Mouse (Mus musculus) embryonic facial prominence, embryonic 15.5 days (tissue): ENCODE measurements at regions not wholly inside any gene's neighbourhood (a gene's known extent, or its start where the extent isn't known, plus 50 kb on each side); places are given as distances from the start of the nearest gene placed in this dataset.
"Not testable (repeated sequence)": the region's sequence is repeated elsewhere in the genome, so short reads cannot be mapped to it uniquely, and the experiment has no call there.

Experiments used
- ATAC-seq: fragments of 200-750 bp; cut with Nextera tagmentation; 2 replicates; pipeline ENCODE4 v1.8.0; 2017; ENCODE audit warnings: low read depth, moderate TSS enrichment; ENCODE audit not compliant: insufficient number of reproducible peaks, low FRiP score, low TSS enrichment
- H3K27ac ChIP-seq: fragments of 300-500 bp; sonication (generic); replicated peaks from 2 replicates; pipeline ENCODE4 v1.5.1; 2015; ENCODE audit warnings: mild to moderate bottlenecking, inconsistent platforms
- H3K27me3 ChIP-seq: fragments of 300-500 bp; sonication (generic); 2 replicates; pipeline ENCODE4 v1.6.1; 2015; ENCODE audit warnings: inconsistent platforms
- H3K36me3 ChIP-seq: fragments of 300-500 bp; sonication (generic); 2 replicates; pipeline ENCODE4 v1.6.1; 2015; ENCODE audit warnings: mild to moderate bottlenecking, inconsistent platforms
- H3K4me1 ChIP-seq: fragments of 300-500 bp; sonication (generic); 2 replicates; pipeline ENCODE4 v1.6.1; 2015; ENCODE audit warnings: inconsistent platforms
- H3K4me2 ChIP-seq: fragments of 300-500 bp; sonication (generic); replicated peaks from 2 replicates; pipeline ENCODE4 v1.6.1; 2015; ENCODE audit warnings: mild to moderate bottlenecking, inconsistent platforms
- H3K4me3 ChIP-seq: fragments of 300-500 bp; sonication (generic); replicated peaks from 2 replicates; pipeline ENCODE4 v1.5.1; 2015; ENCODE audit warnings: mild to moderate bottlenecking, inconsistent platforms
- H3K9ac ChIP-seq: fragments of 300-500 bp; sonication (generic); 2 replicates; pipeline ENCODE4 v1.6.1; 2015; ENCODE audit warnings: inconsistent platforms
- H3K9me3 ChIP-seq: fragments of 300-500 bp; sonication (generic); replicated peaks from 2 replicates; pipeline ENCODE4 v1.6.1; 2016; ENCODE audit warnings: inconsistent platforms
- WGBS: fragments of 180-500 bp; shearing (Covaris S2); methylation state at CpG from one replicate; pipeline ENCODE4 v1.1.7; 2015; 5-methylcytosine and 5-hydroxymethylcytosine counted together

GRCm38 (mm10) chr1:23316288-23316687 is 81.3 kb downstream of the Ogfrl1 start:
- not testable (repeated sequence) for H3K27me3 ChIP-seq, H3K27ac ChIP-seq, H3K4me2 ChIP-seq, ATAC-seq, H3K4me3 ChIP-seq, H3K9ac ChIP-seq, H3K4me1 ChIP-seq, H3K9me3 ChIP-seq, H3K36me3 ChIP-seq
- WGBS: 93% methylated on average over 2 of the region's 2 CpGs

GRCm38 (mm10) chr1:23314863-23315262 is 82.7 kb downstream of the Ogfrl1 start:
- not testable (repeated sequence) for H3K4me3 ChIP-seq, H3K9me3 ChIP-seq, H3K9ac ChIP-seq, H3K27ac ChIP-seq, ATAC-seq, H3K27me3 ChIP-seq, H3K4me1 ChIP-seq, H3K4me2 ChIP-seq, H3K36me3 ChIP-seq
- WGBS: 87% methylated on average over 2 of the region's 2 CpGs

GRCm38 (mm10) chr1:23292718-23293117 is 104.9 kb downstream of the Ogfrl1 start:
- no peak overlapping the region for H3K27ac ChIP-seq
- no peaks in the 10 kb centered on the region for H3K9me3 ChIP-seq
- WGBS: 90% methylated on average over 1 of the region's 1 CpGs
- no peaks in the 10 kb centered on the region for H3K4me1 ChIP-seq
- no peaks in the 10 kb centered on the region for H3K36me3 ChIP-seq
- no peak overlapping the region for H3K9ac ChIP-seq
- H3K4me2 ChIP-seq: no peak overlapping the region
- no peak for ATAC-seq
- H3K27me3 ChIP-seq: no peaks in the 10 kb centered on the region
- no peak overlapping the region for H3K4me3 ChIP-seq

- WGBS: 22% methylated on average over 4 of the region's 4 CpGs
- Histone ChIP-seq H3K27me3 (no peaks in the 10 kb centered on the region), H3K36me3 (no peaks in the 10 kb centered on the region), H3K4me3 (no peak overlapping the region), H3K9ac (no peak overlapping the region), H3K9me3 (no peaks in the 10 kb centered on the region), H3K4me2 (no peak overlapping the region), H3K27ac (no peak overlapping the region), H3K4me1 (no peaks in the 10 kb centered on the region)
- ATAC-seq: no peak
Measured at GRCm38 (mm10) chr1:23286741-23287140, 110.8 kb downstream of the Ogfrl1 start.

- no peaks in the 10 kb centered on the region for H3K27me3 ChIP-seq
- H3K36me3 ChIP-seq: no peaks in the 10 kb centered on the region
- WGBS: 89% methylated on average over 4 of the region's 4 CpGs
- H3K4me1 ChIP-seq: no peaks in the 10 kb centered on the region
- H3K9ac ChIP-seq: no peak overlapping the region
- H3K4me2 ChIP-seq: no peak overlapping the region
- H3K9me3 ChIP-seq: no peaks in the 10 kb centered on the region
- H3K4me3 ChIP-seq: no peak overlapping the region
- ATAC-seq: no peak
- no peak overlapping the region for H3K27ac ChIP-seq
Measured at GRCm38 (mm10) chr1:23282870-23283219, 114.7 kb downstream of the Ogfrl1 start.

GRCm38 (mm10) chr1:23282215-23282869 is 115.2 kb downstream of the Ogfrl1 start:
- no peaks in the 10 kb centered on the region for H3K9me3 ChIP-seq
- H3K4me2 ChIP-seq: no peak overlapping the region
- no peak overlapping the region for H3K27ac ChIP-seq
- H3K36me3 ChIP-seq: no peaks in the 10 kb centered on the region
- H3K27me3 ChIP-seq: no peaks in the 10 kb centered on the region
- 92% methylated on average over 2 of the region's 2 CpGs for WGBS
- H3K9ac ChIP-seq: no peak overlapping the region
- H3K4me3 ChIP-seq: no peak overlapping the region
- no peaks in the 10 kb centered on the region for H3K4me1 ChIP-seq
- ATAC-seq: no peak

- Histone ChIP-seq H3K4me1 (no peaks in the 10 kb centered on the region), H3K4me3 (no peak overlapping the region), H3K9me3 (no peaks in the 10 kb centered on the region), H3K4me2 (no peak overlapping the region), H3K27ac (no peak overlapping the region), H3K36me3 (no peaks in the 10 kb centered on the region), H3K9ac (no peak overlapping the region), H3K27me3 (no peaks in the 10 kb centered on the region)
- WGBS: 96% methylated on average over 2 of the region's 2 CpGs
- ATAC-seq: no peak
Measured at GRCm38 (mm10) chr1:23279827-23280226, 117.7 kb downstream of the Ogfrl1 start.

- peaks cover 4% of the 10 kb centered on the region; the same call in 1 of the 2 replicates for H3K4me1 ChIP-seq
- ATAC-seq: no peak
- H3K36me3 ChIP-seq: no peaks in the 10 kb centered on the region
- H3K9ac ChIP-seq: no peak overlapping the region
- H3K4me3 ChIP-seq: no peak overlapping the region
- H3K27me3 ChIP-seq: no peaks in the 10 kb centered on the region
- no peak overlapping the region for H3K27ac ChIP-seq
- no peak overlapping the region for H3K4me2 ChIP-seq
- no peaks in the 10 kb centered on the region for H3K9me3 ChIP-seq
- WGBS: 49% methylated on average over 6 of the region's 6 CpGs
Measured at GRCm38 (mm10) chr1:23272077-23272476, 125.5 kb downstream of the Ogfrl1 start.

- Histone ChIP-seq H3K27me3 (no peaks in the 10 kb centered on the region), H3K36me3 (no peaks in the 10 kb centered on the region), H3K27ac (no peak overlapping the region; the same call in 1 of the 2 replicates), H3K4me3 (no peak overlapping the region), H3K9me3 (no peaks in the 10 kb centered on the region), H3K4me1 (peaks cover 4% of the 10 kb centered on the region; the same call in 1 of the 2 replicates), H3K4me2 (no peak overlapping the region), H3K9ac (no peak overlapping the region)
- no peak for ATAC-seq
- WGBS: 34% methylated on average over 6 of the region's 6 CpGs
Measured at GRCm38 (mm10) chr1:23270910-23271822, 126.4 kb downstream of the Ogfrl1 start.

GRCm38 (mm10) chr1:23268062-23268461 is 129.5 kb downstream of the Ogfrl1 start:
- Histone ChIP-seq H3K9me3 (no peaks in the 10 kb centered on the region), H3K36me3 (no peaks in the 10 kb centered on the region), H3K27ac (no peak overlapping the region), H3K9ac (no peak overlapping the region), H3K4me2 (no peak overlapping the region), H3K4me3 (no peak overlapping the region), H3K4me1 (peaks cover 4% of the 10 kb centered on the region; the same call in 1 of the 2 replicates), H3K27me3 (no peaks in the 10 kb centered on the region)
- no peak for ATAC-seq

- no peak for ATAC-seq
- no peak overlapping the region for H3K27ac ChIP-seq
Measured at GRCm38 (mm10) chr1:23265556-23266232, 131.9 kb downstream of the Ogfrl1 start.

More at GRCm38 (mm10) chr1:23265556-23266232, 131.9 kb downstream of the Ogfrl1 start:
- H3K27me3 ChIP-seq: no peaks in the 10 kb centered on the region
- no peaks in the 10 kb centered on the region for H3K9me3 ChIP-seq
- no peaks in the 10 kb centered on the region for H3K4me1 ChIP-seq
- H3K9ac ChIP-seq: no peak overlapping the region
- H3K4me2 ChIP-seq: no peak overlapping the region
- no peaks in the 10 kb centered on the region for H3K36me3 ChIP-seq
- no peak overlapping the region for H3K4me3 ChIP-seq
- WGBS: 56% methylated on average over 3 of the region's 3 CpGs
